Mouse (Mus musculus) fibroblast of lung, adult 2 months (primary cell): Measurements from ENCODE around the gene Sugct.
A peak's percentile ranks its signal among the peaks of the same experiment; 100 is the strongest.
"Not testable (repeated sequence)": the region's sequence is repeated elsewhere in the genome, so short reads cannot be mapped to it uniquely, and the experiment has no call there.

ENCODE experiments used
- DNase-seq: peaks from one replicate; pipeline ENCODE4 v3.0.0-alpha.2; 2011; ENCODE audit warnings: low read depth

Sugct gene

GRCm38 (mm10) chr13:16898084-16898792 lies 797.1 kb downstream of the Sugct start:
- no peak for DNase-seq

- DNase-seq: peak; percentile 61
These were observed 817.3 kb downstream of the Sugct start for GRCm38 (mm10) chr13:16878056-16878455.

- DNase-seq: no peak
These were observed 835.4 kb downstream of the Sugct start for GRCm38 (mm10) chr13:16859986-16860385.

GRCm38 (mm10) chr13:16847236-16847635 lies 848.1 kb downstream of the Sugct start:
- no peak for DNase-seq

- DNase-seq: no peak
These were observed 854.4 kb downstream of the Sugct start for GRCm38 (mm10) chr13:16840994-16841393.

GRCm38 (mm10) chr13:16838409-16838808 lies 856.9 kb downstream of the Sugct start:
- DNase-seq: no peak

- no peak for DNase-seq
These were observed 860.2 kb downstream of the Sugct start for GRCm38 (mm10) chr13:16835111-16835510.

GRCm38 (mm10) chr13:16833069-16833468 lies 862.3 kb downstream of the Sugct start:
- no peak for DNase-seq

GRCm38 (mm10) chr13:16831840-16832239 lies 863.5 kb downstream of the Sugct start:
- DNase-seq: no peak

- not testable (repeated sequence) for DNase-seq
These were observed 865.1 kb downstream of the Sugct start for GRCm38 (mm10) chr13:16830291-16830690.

GRCm38 (mm10) chr13:16829589-16829988 lies 865.8 kb downstream of the Sugct start:
- no peak for DNase-seq

GRCm38 (mm10) chr13:16825619-16826018 lies 869.7 kb downstream of the Sugct start:
- DNase-seq: no peak

GRCm38 (mm10) chr13:16821785-16822184 lies 873.6 kb downstream of the Sugct start:
- DNase-seq: no peak

GRCm38 (mm10) chr13:16817471-16817870 lies 877.9 kb downstream of the Sugct start:
- no peak for DNase-seq

- DNase-seq: no peak
These were observed 878.6 kb downstream of the Sugct start for GRCm38 (mm10) chr13:16816747-16817146.

GRCm38 (mm10) chr13:16812268-16812667 lies 883.1 kb downstream of the Sugct start:
- DNase-seq: no peak
